8 mouse cellular contexts compared by ENCODE assay signal in the genomic region with DNA sequence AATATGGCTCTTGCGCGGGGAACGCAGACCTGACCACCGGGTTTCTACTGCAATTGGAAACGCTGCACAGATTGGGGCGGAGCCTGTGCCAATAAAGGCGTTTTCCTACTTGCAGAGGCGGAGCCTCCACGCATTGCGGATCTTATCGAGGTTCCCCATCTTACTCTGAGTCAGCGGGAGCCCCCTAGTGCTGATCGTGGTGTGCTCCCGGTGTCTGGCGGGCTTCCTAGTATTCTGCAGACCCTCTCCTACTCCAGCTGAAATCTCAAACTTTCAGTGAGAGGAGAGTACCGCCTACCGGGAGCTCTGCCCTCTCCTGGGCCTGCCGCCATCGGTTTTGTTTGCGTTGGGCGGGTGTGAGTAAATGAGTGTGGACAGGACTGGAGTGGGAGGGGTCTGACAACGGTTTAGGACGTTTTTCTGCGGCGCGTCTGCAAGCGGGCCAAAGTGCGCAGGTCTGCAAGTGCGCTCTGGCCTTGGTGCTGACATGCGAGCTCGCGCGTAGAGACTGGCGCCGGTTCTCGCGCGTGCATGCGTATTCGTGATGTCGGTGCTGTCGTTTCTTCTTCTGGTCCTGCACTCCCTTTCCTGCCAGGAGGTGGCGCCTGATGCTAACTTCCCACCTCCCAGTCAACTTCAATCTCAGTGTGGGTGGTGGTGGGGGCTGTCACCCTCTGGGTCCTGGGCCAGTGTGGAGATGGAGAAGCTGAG. TPM values are rescaled to one million over a fixed set of nuclear protein-coding genes. Genes with fewer than 3 reads are reported as not detected.
DNase-seq lines count a peak whose midpoint lies in the region; ATAC-seq and TF ChIP-seq lines count a peak whose summit lies in the region.

No protein-coding gene starts in this region.

- H3K4me2 ChIP-seq in forebrain, embryonic 15.5 days (replicated peaks): peak overlapping the region; percentile 84
- H3K4me2 ChIP-seq in liver, embryonic 16.5 days (ENCODE audit: low read depth, low read length): peak overlapping the region; percentile 57
- H3K4me2 ChIP-seq in neural tube, embryonic 12.5 days (replicated peaks): peak overlapping the region; percentile 81

- H3K27me3 ChIP-seq in forebrain, embryonic 15.5 days: 0 out of 2 replicates have a peak, but pooled peaks cover under 1% of the 10 kb centered on the region
- peaks cover 25% of the 10 kb centered on the region for H3K27me3 ChIP-seq in liver, embryonic 16.5 days (ENCODE audit: control insufficient read depth, insufficient read depth, low read depth, low read length)
- H3K27me3 ChIP-seq in neural tube, embryonic 12.5 days (replicated peaks): peaks cover 18% of the 10 kb centered on the region

- H3K36me3 ChIP-seq in ES-E14 (ENCODE audit: control insufficient read depth, insufficient read depth, low read length, poor library complexity, severe bottlenecking): no peaks in the 10 kb centered on the region
- no peaks in the 10 kb centered on the region for H3K36me3 ChIP-seq in forebrain, embryonic 15.5 days
- H3K36me3 ChIP-seq in liver, embryonic 16.5 days (ENCODE audit: control insufficient read depth, insufficient read depth): no peaks in the 10 kb centered on the region
- no peaks in the 10 kb centered on the region for H3K36me3 ChIP-seq in neural tube, embryonic 12.5 days

- peak; percentile 83 for ATAC-seq in forebrain, embryonic 15.5 days (replicated peaks)
- peak; percentile 78 for ATAC-seq in liver, embryonic 16.5 days (ENCODE audit: low read depth)
- ATAC-seq in neural tube, embryonic 12.5 days (ENCODE audit: low FRiP score, low read depth): peak; percentile 83

- H3K9me3 ChIP-seq in ES-E14 (ENCODE audit: control insufficient read depth, insufficient read depth, low read depth, low read length): no peaks in the 10 kb centered on the region
- no peaks in the 10 kb centered on the region for H3K9me3 ChIP-seq in forebrain, embryonic 15.5 days
- no peaks in the 10 kb centered on the region for H3K9me3 ChIP-seq in liver, embryonic 16.5 days (replicated peaks; ENCODE audit: control insufficient read depth, low read length)
- no peaks in the 10 kb centered on the region for H3K9me3 ChIP-seq in neural tube, embryonic 12.5 days

- peak; percentile 96 for DNase-seq in ES-E14 (ENCODE audit: low read depth, low spot score)
- peak; percentile 97 for DNase-seq in cerebellum, adult 11-12 months
- peak; percentile 60 to 79 for DNase-seq in heart, postnatal 14 days
- peak; percentile 93 to 96 for DNase-seq in kidney, postnatal 4 days
- peak; percentile 95 for DNase-seq in telencephalon, adult 2 months (ENCODE audit: low read depth, low spot score)

- no peak overlapping the region for H3K27ac ChIP-seq in ES-E14 (ENCODE audit: insufficient read depth, low read depth, low read length, poor library complexity, severe bottlenecking)
- peak overlapping the region; percentile 97 for H3K27ac ChIP-seq in forebrain, embryonic 15.5 days (replicated peaks)
- H3K27ac ChIP-seq in liver, embryonic 16.5 days (ENCODE audit: low read length): no peak overlapping the region
- peak overlapping the region; percentile 65 for H3K27ac ChIP-seq in neural tube, embryonic 12.5 days

- WGBS in forebrain, embryonic 15.5 days: under 1% methylated on average over 43 of the region's 43 CpGs
- 1% methylated on average over 43 of the region's 43 CpGs for WGBS in liver, embryonic 16.5 days (ENCODE audit: insufficient replicate concordance)
- under 1% methylated on average over 43 of the region's 43 CpGs for whole genome bisulfite sequencing in neural tube, embryonic 12.5 days

- H3K4me1 ChIP-seq in ES-E14 (ENCODE audit: control insufficient read depth in 2 of 2, insufficient read depth in 2 of 2, low read length in 2 of 2, poor library complexity in 1 of 2): peaks cover 0 to 7% of the 10 kb centered on the region in 2 experiments; a peak in 2 of 4 replicates
- H3K4me1 ChIP-seq in forebrain, embryonic 15.5 days: peaks cover 69% of the 10 kb centered on the region
- H3K4me1 ChIP-seq in liver, embryonic 16.5 days (ENCODE audit: control insufficient read depth, low read depth, low read length): peaks cover 3% of the 10 kb centered on the region
- peaks cover 48% of the 10 kb centered on the region for H3K4me1 ChIP-seq in neural tube, embryonic 12.5 days

- in situ Hi-C loops in ES-E14 (cut with MboI; ENCODE audit: low sequenced_read_pairs in 2 of 2, unreplicated experiment in 2 of 2): no loop called here

- peak overlapping the region; percentile 24; the same call in 1 of the 2 replicates for H3K9ac ChIP-seq in ES-E14 (ENCODE audit: insufficient read depth, low read depth, low read length, poor library complexity, severe bottlenecking)
- H3K9ac ChIP-seq in forebrain, embryonic 15.5 days (replicated peaks): peak overlapping the region; percentile 57
- H3K9ac ChIP-seq in liver, embryonic 16.5 days (ENCODE audit: low read depth, low read length): no peak overlapping the region
- peak overlapping the region; percentile 47 for H3K9ac ChIP-seq in neural tube, embryonic 12.5 days

- intact Hi-C loops in heart, postnatal 14 days (cut with DNase I): no loop called here

- H3K4me3 ChIP-seq in ES-E14 (ENCODE audit: insufficient read depth in 1 of 2, low read depth in 1 of 2, low read length in 2 of 2, poor library complexity in 1 of 2, severe bottlenecking in 1 of 2): peak overlapping the region; percentile 65 to 83
- H3K4me3 ChIP-seq in forebrain, embryonic 15.5 days: peak overlapping the region; percentile 55
- H3K4me3 ChIP-seq in liver, embryonic 16.5 days (ENCODE audit: low read depth, low read length): peak overlapping the region; percentile 45
- H3K4me3 ChIP-seq in neural tube, embryonic 12.5 days: peak overlapping the region; percentile 40

TF ChIP-seq in ES-E14, 5 proteins besides CTCF, POLR2A, EP300 and RAD21:
- TF ChIP-seq MAFK (IDR thresholded peaks at IDR 0.05; ENCODE audit: insufficient read depth, low read depth, low read length) (0 out of 2 replicates have a peak, but pooled peaks have one; percentile 2), ZC3H11A (IDR thresholded peaks at IDR 0.05; ENCODE audit: borderline replicate concordance, low read depth, low read length) (no peak), CHD2 (IDR thresholded peaks at IDR 0.05; ENCODE audit: low read depth, low read length) (peak; percentile 86; the same call in 1 of the 2 replicates)

RNA-seq across cellular contexts. Expression of gene Sncb, which starts 8.2 kb away (rescaled TPM):
- total RNA-seq in ES-E14 (2012; rRNA removed): 0.16 TPM in 1 of 2 replicates, not detected in the other
- 23.3 and 25.0 TPM in 2 replicates for polyA plus RNA-seq in forebrain, embryonic 15.5 days (2015; fragmentation: Nextera tagmentation; extraction: Ambion mirVana)
- total RNA-seq in heart, postnatal 14 days (2021): not detected
- polyA plus RNA-seq in liver, embryonic 16.5 days (2015; fragmentation: Nextera tagmentation; extraction: Ambion mirVana): not detected in 2 replicates
- 3.6 and 4.2 TPM in 2 replicates for polyA plus RNA-seq in neural tube, embryonic 12.5 days (2016; fragmentation: Nextera tagmentation; extraction: Ambion mirVana)

RNA-seq across cellular contexts. Expression of gene Gprin1, which starts 8.5 kb away (rescaled TPM):
- total RNA-seq in ES-E14 (2012; rRNA removed): 0.37 and 0.58 TPM in 2 replicates
- 15.6 and 22.5 TPM in 2 replicates for polyA plus RNA-seq in forebrain, embryonic 15.5 days (2015; fragmentation: Nextera tagmentation; extraction: Ambion mirVana)
- not detected for total RNA-seq in heart, postnatal 14 days (2021)
- 0.02 TPM in 1 of 2 replicates, not detected in the other for polyA plus RNA-seq in liver, embryonic 16.5 days (2015; fragmentation: Nextera tagmentation; extraction: Ambion mirVana)
- polyA plus RNA-seq in neural tube, embryonic 12.5 days (2016; fragmentation: Nextera tagmentation; extraction: Ambion mirVana): 29.5 and 37.6 TPM in 2 replicates

RNA-seq across cellular contexts. Expression of gene Eif4e1b, which starts 25.6 kb away (rescaled TPM):
- 0.37 and 0.54 TPM in 2 replicates for total RNA-seq in ES-E14 (2012; rRNA removed)
- polyA plus RNA-seq in forebrain, embryonic 15.5 days (2015; fragmentation: Nextera tagmentation; extraction: Ambion mirVana): not detected in 2 replicates
- not detected for total RNA-seq in heart, postnatal 14 days (2021)
- not detected in 2 replicates for polyA plus RNA-seq in liver, embryonic 16.5 days (2015; fragmentation: Nextera tagmentation; extraction: Ambion mirVana)
- not detected in 2 replicates for polyA plus RNA-seq in neural tube, embryonic 12.5 days (2016; fragmentation: Nextera tagmentation; extraction: Ambion mirVana)

RNA-seq across cellular contexts. Expression of gene Tspan17, which starts 31.0 kb away (rescaled TPM):
- total RNA-seq in ES-E14 (2012; rRNA removed): 9.8 and 10.4 TPM in 2 replicates
- 20.5 and 22.9 TPM in 2 replicates for polyA plus RNA-seq in forebrain, embryonic 15.5 days (2015; fragmentation: Nextera tagmentation; extraction: Ambion mirVana)
- 10 to 100 TPM in 1 of 2 experiments, 1 to 10 TPM in 1; 9.0 to 12.1 TPM for total RNA-seq in heart, postnatal 14 days (2021)
- polyA plus RNA-seq in liver, embryonic 16.5 days (2015; fragmentation: Nextera tagmentation; extraction: Ambion mirVana): 1.4 and 1.6 TPM in 2 replicates
- 53.3 and 59.0 TPM in 2 replicates for polyA plus RNA-seq in neural tube, embryonic 12.5 days (2016; fragmentation: Nextera tagmentation; extraction: Ambion mirVana)

RNA-seq across cellular contexts. Expression of gene Cdhr2, which starts 56.9 kb away (rescaled TPM):
- total RNA-seq in ES-E14 (2012; rRNA removed): 0.31 and 0.69 TPM in 2 replicates
- 0.05 and 0.29 TPM in 2 replicates for polyA plus RNA-seq in forebrain, embryonic 15.5 days (2015; fragmentation: Nextera tagmentation; extraction: Ambion mirVana)
- total RNA-seq in heart, postnatal 14 days (2021): not detected
- polyA plus RNA-seq in liver, embryonic 16.5 days (2015; fragmentation: Nextera tagmentation; extraction: Ambion mirVana): 23.4 and 26.1 TPM in 2 replicates
- polyA plus RNA-seq in neural tube, embryonic 12.5 days (2016; fragmentation: Nextera tagmentation; extraction: Ambion mirVana): 0.09 and 0.15 TPM in 2 replicates

Comparison
In these comparisons a context has a peak if more than half of its experiments do, and no peak if none do; other contexts are left out.
1. H3K27ac ChIP-seq: peak in forebrain, embryonic 15.5 days (single experiment) and neural tube, embryonic 12.5 days (single experiment); none in ES-E14 (single experiment) and liver, embryonic 16.5 days (single experiment).
2. RNA of gene Gprin1, which starts 8.5 kb away (polyA plus RNA-seq): 29.5 to 37.6 TPM in neural tube, embryonic 12.5 days and 15.6 to 22.5 TPM in forebrain, embryonic 15.5 days; 0.02 TPM in liver, embryonic 16.5 days; every median in the first group is over 10 times any median in the second.
3. Peak in every context shown above with its lines, with median percentiles within 50 percentile points of each other: DNase-seq, H3K4me3 ChIP-seq, ATAC-seq and H3K4me2 ChIP-seq.